Mouse (Mus musculus): Measurements from ENCODE around the gene Galk1. TPM values are rescaled to one million over a fixed set of nuclear protein-coding genes. Genes with fewer than 3 reads are reported as not detected.

Gene Galk1
- total RNA-seq (2023), result 10 to 100 TPM; 17.7 to 21.5 TPM

DNA sequence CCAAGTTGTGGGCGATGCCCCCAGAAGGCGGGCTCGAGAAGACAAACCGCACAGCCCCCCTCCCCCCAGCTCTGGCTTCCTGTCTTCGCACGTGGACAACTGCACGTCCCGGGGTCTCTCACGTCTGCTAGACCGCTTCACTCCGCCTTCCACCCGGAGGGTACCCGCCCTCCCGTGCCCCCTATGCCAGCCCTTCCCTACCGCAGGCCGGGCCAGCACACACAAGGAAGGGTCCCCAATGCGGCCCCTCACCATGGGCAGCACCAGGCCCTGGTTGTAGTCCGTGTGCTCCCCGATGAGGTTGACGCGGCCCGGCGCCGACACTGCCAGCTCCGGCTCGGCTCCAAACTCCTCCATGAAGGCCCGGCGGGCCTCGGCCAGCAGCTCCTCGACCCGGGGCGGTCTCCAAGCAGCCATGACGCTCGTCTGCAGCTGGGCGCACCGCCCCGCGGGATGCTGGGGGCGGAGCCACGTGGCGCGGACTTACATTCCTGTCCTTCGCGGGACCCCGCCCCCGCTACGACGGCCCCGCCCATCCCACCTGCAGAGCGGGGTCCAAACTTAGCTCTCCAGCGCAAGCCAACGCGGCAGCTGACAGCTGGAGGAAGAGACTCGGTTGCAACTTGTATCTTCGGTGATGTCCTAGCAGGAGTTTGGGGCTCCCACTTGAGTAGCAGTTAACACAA is at the start of gene Galk1:
Gene Galk1, minus strand, starts transcription at position 458 of the 686 bp plus-strand sequence.

DNA sequence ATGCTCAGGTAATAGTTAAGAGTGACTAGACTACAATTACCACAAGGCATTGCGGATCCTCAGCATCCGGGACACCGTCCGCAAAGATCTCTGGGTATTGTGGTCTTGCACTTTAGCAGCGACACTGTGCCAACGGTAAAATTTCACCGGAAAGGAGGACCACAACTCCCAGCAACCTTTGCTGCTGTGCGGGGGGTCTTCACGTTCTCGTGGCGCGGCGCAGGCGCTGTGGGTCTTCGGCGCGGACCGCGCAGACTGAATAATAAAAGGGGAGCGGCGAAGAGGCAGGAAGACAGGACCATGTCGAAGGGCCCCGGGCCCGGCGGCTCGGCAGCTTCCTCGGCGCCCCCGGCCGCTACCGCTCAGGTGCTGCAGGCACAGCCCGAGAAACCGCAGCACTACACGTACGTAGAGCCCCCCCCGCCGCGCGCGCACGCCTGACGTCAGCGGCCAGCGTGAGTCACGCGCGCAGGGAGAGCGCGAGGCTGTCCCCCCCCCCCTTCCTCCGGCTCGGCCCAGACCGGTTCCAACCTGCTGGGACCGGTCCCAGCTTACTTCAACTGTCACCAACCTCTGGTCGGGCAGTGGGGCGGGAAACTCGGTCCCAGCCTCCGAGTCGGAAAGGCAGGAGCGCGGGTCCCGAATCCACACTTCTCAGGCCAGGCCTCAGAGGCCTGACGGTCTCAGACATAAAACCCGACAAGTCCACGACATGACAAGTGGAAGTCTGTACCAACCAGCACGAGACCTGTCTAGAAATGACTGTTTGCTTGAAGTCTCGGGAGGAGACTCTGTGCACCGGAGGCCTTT is 17.8 kb upstream of the Galk1 start, which contains the start of gene Unk:
Gene Unk, plus strand, starts transcription at position 235 of the 810 bp plus-strand sequence.

DNA sequence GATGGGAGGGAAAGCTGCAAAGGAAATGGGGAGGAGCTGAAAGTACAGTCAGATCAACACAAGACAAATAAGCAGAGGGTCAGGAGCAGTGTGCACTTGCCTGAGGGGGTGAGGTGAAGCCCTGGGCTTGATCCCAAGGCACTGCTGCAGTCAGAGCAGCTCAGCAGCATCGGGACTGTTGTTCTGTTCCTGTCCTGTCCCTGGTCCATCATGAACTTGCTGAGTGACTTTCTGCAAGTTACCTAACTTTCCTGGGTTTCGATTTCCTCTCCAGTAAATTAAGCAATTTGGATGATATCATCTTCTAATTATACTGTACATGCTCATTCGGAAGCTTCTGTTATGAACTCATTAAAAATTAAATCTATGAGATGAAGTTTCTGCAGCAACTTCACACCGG is 15.2 kb upstream of the Galk1 start, which contains the start of gene H3f3b:
Gene H3f3b, minus strand, starts transcription at position 207 of the 400 bp plus-strand sequence.

DNA sequence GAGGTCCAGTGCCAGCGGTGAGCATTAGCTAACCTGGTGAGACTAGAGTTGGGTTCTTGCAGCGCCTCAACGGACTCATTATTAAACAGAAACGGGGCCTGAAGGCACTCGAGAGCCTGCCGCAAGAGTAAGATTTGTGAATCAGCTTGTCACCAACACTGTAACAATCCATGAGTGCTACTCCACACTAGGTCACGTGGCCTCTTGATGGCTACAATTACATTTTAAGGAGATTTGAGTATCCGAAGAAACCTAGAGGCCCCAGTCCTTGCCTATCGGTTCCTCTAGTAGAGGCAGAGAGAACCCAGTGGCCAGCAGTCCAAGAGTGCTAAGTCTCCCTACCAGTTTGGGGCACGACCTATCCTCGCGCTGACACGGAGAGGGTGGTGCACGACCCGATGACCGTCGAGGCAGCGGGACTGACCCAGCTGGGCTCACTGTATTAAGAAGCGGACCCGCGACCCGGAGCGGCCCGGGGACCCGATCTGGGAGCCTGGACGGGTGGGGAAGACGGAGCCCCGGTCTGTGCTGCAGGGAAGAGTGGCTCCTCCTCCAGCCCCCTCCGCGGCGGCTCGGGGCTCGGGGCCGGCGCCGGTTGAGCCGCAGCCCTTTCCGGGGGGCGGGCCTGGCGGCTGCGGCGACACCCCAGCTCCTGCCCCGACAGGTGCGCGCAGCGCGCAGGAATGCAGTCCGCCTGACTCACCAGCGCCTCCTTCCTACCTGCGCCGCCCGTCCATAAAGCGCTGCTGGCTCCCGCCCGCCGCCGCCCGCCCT is 38.0 kb downstream of the Galk1 start, which contains the start of gene Itgb4:
Gene Itgb4, plus strand, starts transcription at position 401 of the 774 bp plus-strand sequence.

Other genes starting within 250 kb of the Galk1 start
- 10 to 100 TPM; 52.9 to 61.8 TPM for gene Tmem94, start 247.3 kb downstream of the Galk1 start, total RNA-seq (2023)
- gene Caskin2, start 199.1 kb downstream of the Galk1 start, total RNA-seq (2023), result 1 to 10 TPM; 5.3 to 5.8 TPM
- 10 to 100 TPM; 32.6 to 36.5 TPM for gene Tsen54, start 198.0 kb downstream of the Galk1 start, total RNA-seq (2023)
- 10 to 100 TPM; 29.6 to 31.4 TPM for gene Llgl2, start 188.7 kb downstream of the Galk1 start, total RNA-seq (2023)
- gene Myo15b, start 154.3 kb downstream of the Galk1 start, total RNA-seq (2023), result under 1 TPM; 0.18 to 0.67 TPM
- gene Smim5, start 112.8 kb downstream of the Galk1 start, total RNA-seq (2023), result not detected
- not detected for gene Smim6, start 100.7 kb downstream of the Galk1 start, total RNA-seq (2023)
- 10 to 100 TPM; 48.3 to 55.7 TPM for gene Sap30bp, start 79.4 kb downstream of the Galk1 start, total RNA-seq (2023)
- 10 to 100 TPM; 65.2 to 73.1 TPM for gene Recql5, start 79.2 kb downstream of the Galk1 start, total RNA-seq (2023)
- gene Itgb4, start 38.0 kb downstream of the Galk1 start, total RNA-seq (2023), result under 1 TPM; 0.20 to 0.56 TPM
- gene H3f3b, start 15.2 kb upstream of the Galk1 start, total RNA-seq (2023), result 1,000 to 10,000 TPM; 2,967 to 3,463 TPM
- 10 to 100 TPM; 69.9 to 84.3 TPM for gene Unk, start 17.6 kb upstream of the Galk1 start, total RNA-seq (2023)
- 10 to 100 TPM; 60.6 to 74.3 TPM for gene Unc13d, start 65.2 kb upstream of the Galk1 start, total RNA-seq (2023)
- 100 to 1,000 TPM; 237 to 270 TPM for gene Wbp2, start 74.3 kb upstream of the Galk1 start, total RNA-seq (2023)
- under 1 TPM in 1 of 2 experiments, not detected in 1; 0.87 TPM for gene Trim47, start 114.5 kb upstream of the Galk1 start, total RNA-seq (2023)
- 10 to 100 TPM; 41.8 to 52.2 TPM for gene Trim65, start 118.4 kb upstream of the Galk1 start, total RNA-seq (2023)
- gene Mrpl38, start 126.1 kb upstream of the Galk1 start, total RNA-seq (2023), result 10 to 100 TPM; 65.1 to 73.5 TPM
- 10 to 100 TPM; 37.6 to 45.8 TPM for gene Fbf1, start 155.4 kb upstream of the Galk1 start, total RNA-seq (2023)
- gene Ten1, start 186.1 kb upstream of the Galk1 start, total RNA-seq (2023), result 10 to 100 TPM; 38.1 to 49.3 TPM
- 10 to 100 TPM; 33.7 to 34.9 TPM for gene Acox1, start 186.3 kb upstream of the Galk1 start, total RNA-seq (2023)
- under 1 TPM in 1 of 2 experiments, not detected in 1; 0.09 TPM for gene Evpl, start 225.4 kb upstream of the Galk1 start, total RNA-seq (2023)

Measured in B cell, adult 67 days (primary cell).